Mouse (Mus musculus) stomach, embryonic 16.5 days (tissue): Measurements from ENCODE around the gene Acox2. TPM values are rescaled to one million over a fixed set of nuclear protein-coding genes. Genes with fewer than 3 reads are reported as not detected.

Source experiments
- ATAC-seq: fragments of 200-750 bp; cut with Nextera tagmentation; 2 replicates; pipeline ENCODE4 v1.8.0; 2017; ENCODE audit warnings: moderate number of reproducible peaks, moderate TSS enrichment; ENCODE audit not compliant: insufficient read depth, low FRiP score
- H3K27ac ChIP-seq: fragments of 300-500 bp; sonication (generic); 2 replicates; pipeline ENCODE4 v1.5.1; 2014; ENCODE audit warnings: low read length
- H3K27me3 ChIP-seq: fragments of 300-500 bp; sonication (generic); 2 replicates; pipeline ENCODE4 v1.6.1; 2014; ENCODE audit warnings: low read length, control low read depth, mixed read lengths; ENCODE audit not compliant: control insufficient read depth, insufficient read depth
- H3K36me3 ChIP-seq: fragments of 300-500 bp; sonication (generic); 2 replicates; pipeline ENCODE4 v1.6.1; 2014; ENCODE audit warnings: low read length; ENCODE audit not compliant: control insufficient read depth, insufficient read depth
- H3K4me1 ChIP-seq: fragments of 300-500 bp; sonication (generic); 2 replicates; pipeline ENCODE4 v1.6.1; 2014; ENCODE audit warnings: low read length, control low read depth, mixed read lengths; ENCODE audit not compliant: control insufficient read depth, insufficient read depth
- H3K4me2 ChIP-seq: fragments of 300-500 bp; sonication (generic); 2 replicates; pipeline ENCODE4 v1.6.1; 2014; ENCODE audit warnings: low read depth, low read length, mixed read lengths
- H3K4me3 ChIP-seq: fragments of 300-500 bp; sonication (generic); replicated peaks from 2 replicates; pipeline ENCODE4 v1.5.1; 2014; ENCODE audit warnings: mild to moderate bottlenecking, low read length
- H3K9ac ChIP-seq: fragments of 300-500 bp; sonication (generic); 2 replicates; pipeline ENCODE4 v1.6.1; 2014; ENCODE audit warnings: low read length
- H3K9me3 ChIP-seq: fragments of 300-500 bp; sonication (generic); replicated peaks from 2 replicates; pipeline ENCODE4 v1.6.1; 2016; ENCODE audit warnings: low read length, control low read depth; ENCODE audit not compliant: control insufficient read depth
- WGBS: fragments of 180-500 bp; shearing (Covaris S2); extraction: QIAGEN DNeasy Blood & Tissue Kit; methylation state at CpG from one replicate; pipeline ENCODE4 v1.1.7; 2014; 5-methylcytosine and 5-hydroxymethylcytosine counted together
- polyA plus RNA-seq: library from polyadenylated mRNA; unstranded; fragments of >200 nt; fragmentation: Nextera tagmentation; extraction: Ambion mirVana; gene quantifications from 2 replicates; pipeline ENCODE4 v1.2.1, GENCODE M21; 2015

Gene Acox2
- polyA plus RNA-seq, 1 experiment from 2014 or later, result 2.2 TPM

DNA sequence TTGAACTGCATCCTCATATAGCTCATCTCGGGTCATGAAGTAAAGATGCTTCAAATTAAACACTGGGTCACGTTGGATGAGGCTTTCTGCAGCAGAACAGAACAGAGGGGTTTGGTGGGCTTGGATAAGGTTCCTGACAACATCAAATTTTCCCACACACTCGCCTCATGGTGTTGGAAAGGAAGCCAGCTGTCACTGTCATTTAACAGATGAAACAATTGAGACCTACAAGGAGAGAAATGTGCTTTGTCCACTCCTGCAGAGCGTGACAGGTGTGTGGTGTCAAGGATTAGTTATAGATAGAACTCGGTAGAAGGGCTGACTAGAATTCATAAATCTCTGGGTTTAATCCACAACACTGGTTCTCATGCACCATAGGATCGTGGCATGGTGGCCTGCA, 3.1 kb downstream of the Acox2 start:
- Histone ChIP-seq H3K36me3 (no peaks in the 10 kb centered on the region), H3K4me2 (no peak overlapping the region), H3K9me3 (no peaks in the 10 kb centered on the region), H3K27ac (no peak overlapping the region), H3K4me1 (no peaks in the 10 kb centered on the region), H3K4me3 (no peak overlapping the region), H3K9ac (no peak overlapping the region), H3K27me3 (peaks cover 5% of the 10 kb centered on the region; the same call in 1 of the 2 replicates)
- 60% methylated on average over 6 of the region's 6 CpGs for WGBS
- no peak for ATAC-seq

DNA sequence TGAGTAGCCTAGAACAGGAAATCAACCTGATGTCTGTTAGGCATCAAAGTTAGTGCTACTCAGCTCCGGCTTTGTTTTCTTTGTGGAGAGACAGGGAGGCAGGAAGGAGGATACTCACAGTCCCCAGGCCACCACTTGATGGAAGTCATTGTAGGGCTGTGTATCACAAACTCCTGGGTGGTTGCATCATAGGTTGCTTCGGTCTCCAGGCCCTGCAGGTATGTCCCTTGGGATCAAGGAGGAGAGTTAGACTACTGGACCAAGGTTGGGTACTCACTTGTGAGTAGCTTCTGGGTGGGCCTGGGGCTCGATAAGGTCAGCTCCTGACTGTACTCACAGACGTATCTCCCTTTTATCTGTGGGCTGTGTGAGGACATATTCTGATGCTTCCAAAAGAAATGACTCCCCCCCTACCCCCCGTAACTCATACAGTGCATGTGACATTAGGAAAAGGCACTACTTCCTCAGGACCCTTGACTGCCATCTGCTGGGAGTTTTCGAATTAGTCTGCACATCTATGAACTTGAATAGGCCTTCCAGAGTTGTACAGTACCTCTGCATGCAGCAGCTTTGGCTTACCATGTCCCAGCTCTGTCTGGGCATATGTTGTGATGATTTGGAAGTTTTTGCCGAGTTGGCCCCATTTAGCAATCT, 4.0 kb downstream of the Acox2 start:
- no peaks in the 10 kb centered on the region for H3K4me1 ChIP-seq
- no peak overlapping the region for H3K27ac ChIP-seq
- no peaks in the 10 kb centered on the region for H3K9me3 ChIP-seq
- no peak for ATAC-seq
- H3K36me3 ChIP-seq, result no peaks in the 10 kb centered on the region
- no peak overlapping the region for H3K4me3 ChIP-seq
- no peak overlapping the region for H3K4me2 ChIP-seq
- peaks cover 5% of the 10 kb centered on the region; the same call in 1 of the 2 replicates for H3K27me3 ChIP-seq
- no peak overlapping the region for H3K9ac ChIP-seq
- 66% methylated on average over 7 of the region's 7 CpGs for WGBS

DNA sequence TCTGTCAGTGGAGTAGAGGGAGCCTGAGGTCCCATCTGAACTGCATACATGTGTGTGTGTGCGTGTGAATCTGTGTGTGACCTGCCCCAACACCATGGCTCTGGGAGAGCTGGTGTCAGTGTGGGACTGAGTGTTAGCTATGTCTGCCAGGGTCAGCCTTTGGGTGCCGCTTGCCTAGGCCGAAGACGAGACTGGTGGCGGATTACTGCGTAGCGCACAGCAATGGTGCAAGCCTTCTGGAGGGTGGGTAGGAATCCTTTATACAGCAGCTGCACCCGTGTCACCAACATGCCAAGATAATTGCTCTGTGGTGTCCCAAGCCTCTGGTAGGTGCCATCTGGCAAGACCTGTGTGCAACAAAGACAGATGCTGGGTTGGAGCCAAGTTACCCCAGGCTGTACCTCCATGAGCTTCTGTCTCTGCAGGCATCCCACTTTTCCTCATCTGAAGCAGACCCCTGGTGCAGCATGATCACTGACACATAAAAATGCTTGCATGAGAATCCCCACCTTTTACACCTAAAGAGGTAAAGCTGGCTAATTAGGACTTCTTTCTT, 7.7 kb downstream of the Acox2 start:
- Histone ChIP-seq H3K9me3 (no peaks in the 10 kb centered on the region), H3K9ac (no peak overlapping the region), H3K27me3 (peaks cover 5% of the 10 kb centered on the region; the same call in 1 of the 2 replicates), H3K36me3 (no peaks in the 10 kb centered on the region), H3K4me1 (no peaks in the 10 kb centered on the region), H3K4me3 (no peak overlapping the region), H3K4me2 (no peak overlapping the region), H3K27ac (no peak overlapping the region)
- 95% methylated on average over 8 of the region's 8 CpGs for WGBS
- ATAC-seq, result no peak

DNA sequence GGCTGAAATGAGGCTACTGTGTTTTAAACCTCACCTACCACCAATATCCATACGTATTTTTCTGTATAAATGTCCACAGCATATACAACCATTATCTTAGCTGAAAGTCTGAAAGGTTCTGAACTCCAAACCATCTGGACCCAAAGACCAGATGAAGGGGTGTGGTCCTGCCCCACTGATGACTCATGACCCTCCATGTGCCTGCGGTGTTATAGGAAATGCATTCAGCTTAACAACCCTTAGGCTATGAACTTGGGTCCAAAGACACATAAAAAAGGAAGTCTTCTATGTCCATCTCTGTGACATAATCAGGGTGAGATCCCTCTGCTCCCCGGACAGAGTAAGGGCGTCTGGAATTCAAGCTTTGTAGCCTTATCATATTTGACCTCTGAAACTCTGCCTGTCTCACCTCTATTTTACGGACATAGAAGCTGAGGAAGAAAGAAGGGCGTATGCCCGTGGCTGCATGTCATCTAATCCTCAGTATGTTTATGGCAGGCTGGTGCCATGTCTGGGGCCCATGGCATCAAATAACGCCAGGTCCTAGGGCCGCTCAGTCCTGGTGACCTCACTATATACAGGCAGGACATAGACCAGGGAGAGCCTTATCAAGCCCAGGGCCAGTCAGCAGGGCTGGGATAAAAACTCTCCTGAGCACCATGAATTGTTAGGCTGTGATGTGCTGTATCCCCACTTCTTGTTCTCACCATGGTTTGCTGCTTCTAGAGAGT, 8.8 kb downstream of the Acox2 start:
- ATAC-seq, result no peak

DNA sequence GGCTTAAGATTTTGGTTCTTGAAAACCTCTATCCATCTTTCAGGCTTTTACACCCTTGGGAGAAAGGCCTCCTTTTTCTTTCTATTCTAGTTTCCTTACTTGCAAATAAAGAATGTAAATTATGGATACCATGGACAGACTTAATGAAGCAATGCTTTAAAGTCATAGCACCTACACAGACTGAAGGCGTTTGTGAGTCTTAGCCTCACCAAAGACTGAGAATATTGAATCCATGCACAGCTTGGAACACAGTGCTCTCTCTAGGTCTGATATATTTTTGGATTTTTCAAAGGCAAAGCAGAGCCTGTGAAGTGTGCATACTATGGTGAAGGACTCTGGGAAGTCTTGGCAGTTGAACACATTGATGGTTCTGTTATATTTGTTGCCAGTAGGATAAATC, 9.9 kb downstream of the Acox2 start:
- no peak overlapping the region for H3K4me2 ChIP-seq
- H3K27me3 ChIP-seq, result peaks cover 5% of the 10 kb centered on the region; the same call in 1 of the 2 replicates
- H3K27ac ChIP-seq, result no peak overlapping the region
- H3K9ac ChIP-seq, result no peak overlapping the region
- no peaks in the 10 kb centered on the region for H3K4me1 ChIP-seq
- ATAC-seq, result no peak
- H3K36me3 ChIP-seq, result no peaks in the 10 kb centered on the region
- no peaks in the 10 kb centered on the region for H3K9me3 ChIP-seq
- no peak overlapping the region for H3K4me3 ChIP-seq
- WGBS, result 90% methylated on average over 1 of the region's 1 CpGs

More for the DNA sequence above, 8.8 kb downstream of the Acox2 start:
- no peak overlapping the region for H3K9ac ChIP-seq
- no peak overlapping the region for H3K4me3 ChIP-seq
- 73% methylated on average over 9 of the region's 9 CpGs for WGBS
- no peaks in the 10 kb centered on the region for H3K4me1 ChIP-seq
- H3K4me2 ChIP-seq, result no peak overlapping the region
- H3K9me3 ChIP-seq, result no peaks in the 10 kb centered on the region
- H3K27me3 ChIP-seq, result peaks cover 5% of the 10 kb centered on the region; the same call in 1 of the 2 replicates
- no peaks in the 10 kb centered on the region for H3K36me3 ChIP-seq
- no peak overlapping the region for H3K27ac ChIP-seq

DNA sequence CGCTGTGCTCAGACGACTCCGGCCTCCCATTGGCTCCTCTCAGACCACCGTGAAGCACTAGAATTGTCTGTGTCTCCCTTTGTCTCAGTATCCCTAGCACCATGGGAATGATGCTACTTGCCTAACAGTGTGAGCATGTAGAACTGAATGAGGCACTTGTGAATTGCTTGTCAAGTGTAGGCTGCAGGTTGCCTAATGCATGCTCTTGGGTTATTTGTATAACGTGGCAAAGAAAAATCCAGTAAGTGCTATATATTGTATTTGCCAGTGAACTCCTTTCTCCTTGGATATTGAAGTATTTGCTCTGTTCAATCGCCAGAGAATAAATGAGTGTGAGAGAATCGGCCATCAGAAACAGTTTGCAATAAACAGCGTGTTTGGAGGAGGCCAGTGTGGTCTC, 12.3 kb downstream of the Acox2 start:
- Histone ChIP-seq H3K27ac (no peak overlapping the region), H3K4me3 (no peak overlapping the region), H3K4me2 (no peak overlapping the region), H3K27me3 (no peaks in the 10 kb centered on the region), H3K4me1 (0 out of 2 replicates have a peak, but pooled peaks cover 4% of the 10 kb centered on the region), H3K9me3 (no peaks in the 10 kb centered on the region), H3K36me3 (no peaks in the 10 kb centered on the region), H3K9ac (no peak overlapping the region)
- ATAC-seq, result no peak
- 75% methylated on average over 8 of the region's 8 CpGs for WGBS

DNA sequence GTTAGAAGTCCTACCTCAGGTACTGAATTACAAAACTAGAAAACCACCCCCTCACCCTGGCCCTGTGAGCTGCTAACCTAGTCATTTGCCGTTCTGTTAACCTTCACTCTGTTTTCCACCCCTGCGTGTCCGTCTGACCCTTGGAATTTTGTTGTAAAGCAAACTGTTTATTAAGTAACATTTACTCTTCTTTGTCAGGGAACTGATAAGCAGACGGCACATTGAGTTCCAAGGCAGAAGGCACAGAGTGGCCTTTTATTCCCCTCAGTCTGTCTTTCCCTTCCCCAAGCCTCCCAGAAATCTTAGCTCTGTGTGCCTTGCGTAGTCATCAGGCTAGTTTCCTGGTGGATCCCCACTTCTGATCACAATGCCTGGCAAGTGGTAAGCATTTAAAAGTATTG, 14.9 kb downstream of the Acox2 start:
- H3K4me1 ChIP-seq, result 0 out of 2 replicates have a peak, but pooled peaks cover 4% of the 10 kb centered on the region
- H3K27me3 ChIP-seq, result no peaks in the 10 kb centered on the region
- ATAC-seq, result no peak
- no peak overlapping the region for H3K4me2 ChIP-seq
- H3K9me3 ChIP-seq, result no peaks in the 10 kb centered on the region
- no peak overlapping the region for H3K4me3 ChIP-seq
- no peak overlapping the region for H3K9ac ChIP-seq
- no peaks in the 10 kb centered on the region for H3K36me3 ChIP-seq
- no peak overlapping the region for H3K27ac ChIP-seq
- WGBS, result 44% methylated on average over 5 of the region's 5 CpGs

DNA sequence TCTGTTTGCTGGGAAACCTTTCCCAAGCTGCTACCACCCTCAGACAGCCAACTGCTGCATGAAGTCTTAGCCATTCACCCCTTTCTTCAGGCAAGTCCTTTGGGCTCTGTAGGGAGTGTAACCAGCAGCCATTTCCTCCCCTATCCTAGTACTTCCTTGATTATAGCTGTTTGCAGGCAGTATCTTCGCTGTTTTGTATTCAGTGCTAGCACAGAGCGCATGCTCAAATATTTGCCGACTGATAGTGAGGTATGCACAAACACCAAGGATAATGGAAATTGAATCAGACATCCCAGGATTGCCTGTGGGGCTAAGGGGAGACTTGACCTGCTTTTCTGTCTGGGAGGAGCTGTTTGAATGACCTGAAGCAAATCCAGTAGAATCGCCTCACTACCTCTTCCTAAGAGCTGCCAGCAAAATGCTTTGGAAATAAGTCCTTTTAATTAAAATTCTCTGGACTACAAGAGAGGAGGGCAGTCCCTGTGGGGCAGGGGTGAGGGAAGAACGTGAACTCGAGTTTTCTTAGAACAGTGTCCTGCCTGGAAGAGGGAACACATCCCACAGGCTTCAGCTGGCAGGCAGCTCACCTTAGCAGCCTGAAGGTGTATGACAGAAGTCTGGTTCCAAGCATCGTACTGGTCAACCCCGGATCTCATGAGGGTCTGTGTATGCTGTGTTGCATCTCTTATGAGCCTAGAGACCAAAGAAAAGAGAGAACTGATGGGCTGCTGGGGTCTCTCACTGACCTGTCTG, 15.8 kb downstream of the Acox2 start:
- Histone ChIP-seq H3K9me3 (no peaks in the 10 kb centered on the region), H3K27ac (no peak overlapping the region), H3K27me3 (no peaks in the 10 kb centered on the region), H3K4me3 (no peak overlapping the region), H3K36me3 (no peaks in the 10 kb centered on the region), H3K4me2 (no peak overlapping the region), H3K9ac (no peak overlapping the region), H3K4me1 (0 out of 2 replicates have a peak, but pooled peaks cover 4% of the 10 kb centered on the region)
- ATAC-seq, result peak; percentile 68; the same call in 1 of the 2 replicates
- WGBS, result 65% methylated on average over 8 of the region's 8 CpGs
